Mouse (Mus musculus): ENCODE measurements at regions not wholly inside any gene's neighbourhood (a gene's known extent, or its start where the extent isn't known, plus 50 kb on each side); places are given as distances from the start of the nearest gene placed in this dataset.

DNA sequence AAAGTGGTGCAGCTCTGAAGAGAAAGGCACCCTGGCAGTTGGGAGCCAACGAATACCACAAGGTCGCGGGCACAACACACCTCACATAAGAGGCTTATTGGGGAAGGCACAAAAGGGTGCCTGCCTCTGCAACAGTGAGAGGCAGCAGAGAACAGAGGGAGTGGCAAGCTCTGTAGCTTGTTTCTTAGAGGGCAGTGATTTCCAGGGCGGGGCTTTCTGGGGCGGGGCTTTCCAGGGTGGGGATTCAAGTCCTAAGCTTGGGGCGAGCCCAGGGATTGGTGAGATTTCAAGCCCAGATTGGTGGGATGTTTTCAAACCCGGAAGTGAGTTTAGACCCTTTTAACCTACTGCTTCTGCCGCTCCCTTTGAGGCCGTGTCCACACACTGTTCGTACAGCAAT, 435.8 kb upstream of the Kcnab2 start:
- H3K79me2 ChIP-seq (ENCODE audit: control insufficient read depth, insufficient read depth, low read length, poor library complexity) = no peaks in the 10 kb centered on the region
- no peaks in the 10 kb centered on the region for H3K27me3 ChIP-seq (ENCODE audit: control insufficient read depth in 1 of 2, insufficient read depth in 2 of 2, low read length in 2 of 2)
- no peak overlapping the region for H3K27ac ChIP-seq (ENCODE audit: control insufficient read depth, low read depth, low read length)
- no peaks in the 10 kb centered on the region for H3K4me1 ChIP-seq (ENCODE audit: control insufficient read depth in 1 of 2, insufficient read depth in 2 of 2, low read length in 2 of 2)
- TF ChIP-seq E2F4 (IDR thresholded peaks at IDR 0.05; ENCODE audit: borderline replicate concordance, low read depth, low read length) = no peak
- no peak for TF ChIP-seq USF1 (IDR thresholded peaks at IDR 0.05; ENCODE audit: low read depth, low read length)
- TF ChIP-seq MYB (IDR thresholded peaks at IDR 0.05; ENCODE audit: low read depth, low read length) = no peak
- no peak for TF ChIP-seq MAZ (IDR thresholded peaks at IDR 0.05; ENCODE audit: low read depth, low read length)
- TF ChIP-seq GABPA (IDR thresholded peaks at IDR 0.05; ENCODE audit: low read depth, low read length) = no peak
- TF ChIP-seq MAX (IDR thresholded peaks at IDR 0.05; ENCODE audit: low read length) = no peak
- no peak for TF ChIP-seq NELFE (IDR thresholded peaks at IDR 0.05; ENCODE audit: low read depth, low read length)
- TF ChIP-seq POLR2A (IDR thresholded peaks at IDR 0.05; ENCODE audit: control insufficient read depth in 1 of 2, insufficient read depth in 1 of 2, low read depth in 1 of 2, low read length in 2 of 2, poor library complexity in 1 of 2) = no peak
- TF ChIP-seq USF2 (IDR thresholded peaks at IDR 0.05; ENCODE audit: borderline replicate concordance in 1 of 2, insufficient read depth in 1 of 2, low read depth in 1 of 2, low read length in 2 of 2) = no peak
- no peak for TF ChIP-seq RCOR1 (IDR thresholded peaks at IDR 0.05; ENCODE audit: low read depth, low read length)
- TF ChIP-seq CHD1 (IDR thresholded peaks at IDR 0.05; ENCODE audit: low read depth, low read length) = no peak
- no peak for TF ChIP-seq ELF1 (IDR thresholded peaks at IDR 0.05; ENCODE audit: low read depth, low read length)
- DNase-seq (ENCODE audit: low read depth, low spot score) = no peak
- no peak overlapping the region for H3K4me3 ChIP-seq (ENCODE audit: control insufficient read depth in 1 of 2, insufficient read depth in 1 of 2, low read depth in 2 of 2, low read length in 2 of 2)
- H3K36me3 ChIP-seq (ENCODE audit: control insufficient read depth in 1 of 2, insufficient read depth in 2 of 2, low read length in 2 of 2) = no peaks in the 10 kb centered on the region
- H3K9ac ChIP-seq (ENCODE audit: control insufficient read depth, low read depth, low read length, poor library complexity, severe bottlenecking) = no peak overlapping the region
- no peaks in the 10 kb centered on the region for H3K9me3 ChIP-seq (replicated peaks; ENCODE audit: insufficient read depth, low read length)

DNA sequence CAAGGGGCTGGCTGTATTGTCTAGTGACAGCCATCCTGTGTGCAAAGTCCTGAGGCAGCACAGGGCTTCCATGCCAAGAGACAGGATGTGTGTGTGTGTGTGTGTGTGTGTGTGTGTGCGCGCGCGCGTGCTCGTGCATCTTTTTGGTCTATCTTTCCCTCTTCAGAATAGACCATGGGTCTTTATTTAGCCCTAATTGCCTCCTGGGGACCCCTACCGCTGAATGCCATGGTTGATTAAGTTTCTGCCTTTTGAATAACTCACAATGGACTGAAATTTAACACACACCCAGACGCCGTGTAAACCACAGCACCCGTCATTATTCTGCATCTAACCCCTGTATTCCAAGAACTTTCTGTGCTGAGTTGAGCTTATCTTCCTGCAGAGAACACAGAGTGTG, 435.2 kb upstream of the Kcnab2 start:
- H3K9me3 ChIP-seq (replicated peaks; ENCODE audit: insufficient read depth, low read length) = no peaks in the 10 kb centered on the region
- no peaks in the 10 kb centered on the region for H3K27me3 ChIP-seq (ENCODE audit: control insufficient read depth in 1 of 2, insufficient read depth in 2 of 2, low read length in 2 of 2)
- no peak for DNase-seq (ENCODE audit: low read depth, low spot score)
- no peaks in the 10 kb centered on the region for H3K79me2 ChIP-seq (ENCODE audit: control insufficient read depth, insufficient read depth, low read length, poor library complexity)
- H3K27ac ChIP-seq (ENCODE audit: control insufficient read depth, low read depth, low read length) = no peak overlapping the region
- H3K9ac ChIP-seq (ENCODE audit: control insufficient read depth, low read depth, low read length, poor library complexity, severe bottlenecking) = no peak overlapping the region
- H3K36me3 ChIP-seq (ENCODE audit: control insufficient read depth in 1 of 2, insufficient read depth in 2 of 2, low read length in 2 of 2) = no peaks in the 10 kb centered on the region
- no peaks in the 10 kb centered on the region for H3K4me1 ChIP-seq (ENCODE audit: control insufficient read depth in 1 of 2, insufficient read depth in 2 of 2, low read length in 2 of 2)
- TF ChIP-seq MYC (IDR thresholded peaks at IDR 0.05; ENCODE audit: low read depth, low read length) (no peak), GATA1 (IDR thresholded peaks at IDR 0.05; ENCODE audit: low read depth, low read length) (no peak), SMC3 (IDR thresholded peaks at IDR 0.05; ENCODE audit: low read depth, low read length) (no peak), POLR2A (IDR thresholded peaks at IDR 0.05; ENCODE audit: control insufficient read depth in 1 of 2, insufficient read depth in 1 of 2, low read depth in 1 of 2, low read length in 2 of 2, poor library complexity in 1 of 2) (no peak), MAX (IDR thresholded peaks at IDR 0.05; ENCODE audit: low read length) (no peak), ZNF384 (IDR thresholded peaks at IDR 0.05; ENCODE audit: low read depth, low read length) (no peak), CTCF (IDR thresholded peaks at IDR 0.05 in 2 of 3, conservative IDR thresholded peaks at IDR 0.05 in 1 of 3; ENCODE audit: control insufficient read depth in 1 of 3, insufficient read depth in 1 of 3, low read depth in 2 of 3, low read length in 3 of 3, poor library complexity in 1 of 3, severe bottlenecking in 1 of 3) (no peak), USF2 (IDR thresholded peaks at IDR 0.05; ENCODE audit: borderline replicate concordance in 1 of 2, insufficient read depth in 1 of 2, low read depth in 1 of 2, low read length in 2 of 2) (no peak), TBP (IDR thresholded peaks at IDR 0.05; ENCODE audit: low read depth, low read length) (no peak), MEF2A (IDR thresholded peaks at IDR 0.05; ENCODE audit: extremely low read depth, insufficient replicate concordance, low read depth, low read length, poor library complexity, severe bottlenecking) (no peak), JUND (IDR thresholded peaks at IDR 0.05; ENCODE audit: low read depth, low read length) (no peak), MAZ (IDR thresholded peaks at IDR 0.05; ENCODE audit: low read depth, low read length) (no peak), ELF1 (IDR thresholded peaks at IDR 0.05; ENCODE audit: low read depth, low read length) (no peak), SIN3A (IDR thresholded peaks at IDR 0.05; ENCODE audit: low read length) (no peak), CHD2 (IDR thresholded peaks at IDR 0.05; ENCODE audit: low read length) (no peak), TAL1 (IDR thresholded peaks at IDR 0.05; ENCODE audit: low read length) (no peak), KAT2A (conservative IDR thresholded peaks at IDR 0.05; ENCODE audit: low read depth, low read length) (no peak), POLR2AphosphoS5 (IDR thresholded peaks at IDR 0.05; ENCODE audit: borderline replicate concordance, low read depth, low read length) (no peak), ZC3H11A (IDR thresholded peaks at IDR 0.05; ENCODE audit: low read depth, low read length) (no peak), ETS1 (IDR thresholded peaks at IDR 0.05; ENCODE audit: low read depth, low read length) (no peak)
- no peak overlapping the region for H3K4me3 ChIP-seq (ENCODE audit: control insufficient read depth in 1 of 2, insufficient read depth in 1 of 2, low read depth in 2 of 2, low read length in 2 of 2)
